Mouse (Mus musculus) lung, postnatal 0 days (tissue): Measurements from ENCODE around the gene Rnf144b.

Source experiments
- CTCF ChIP-seq: IDR thresholded peaks from 2 replicates; pipeline ENCODE4 v1.5.1; 2016; ENCODE audit warnings: antibody characterized with exemption, mild to moderate bottlenecking
- EP300 ChIP-seq: IDR thresholded peaks from 2 replicates; pipeline ENCODE4 v1.6.1; 2016; ENCODE audit warnings: antibody characterized with exemption, mild to moderate bottlenecking, control low read depth

- no peak for TF ChIP-seq EP300
- peak; percentile 97 for TF ChIP-seq CTCF
Measured at GRCm38 (mm10) chr13:47288449-47288848, 166.0 kb downstream of the Rnf144b start.
